Mouse (Mus musculus): ENCODE results near the gene Flvcr2.
"Not testable (repeated sequence)": the region's sequence is repeated elsewhere in the genome, so short reads cannot be mapped to it uniquely, and the experiment has no call there.

Gene Flvcr2

GRCm38 (mm10) chr12:85745827-85746695 lies at the start of gene Flvcr2:
Flvcr2 (plus strand) TSS chr12:85746539.
- DNase-seq (ENCODE audit: low spot score), result peak; percentile 19

DNA sequence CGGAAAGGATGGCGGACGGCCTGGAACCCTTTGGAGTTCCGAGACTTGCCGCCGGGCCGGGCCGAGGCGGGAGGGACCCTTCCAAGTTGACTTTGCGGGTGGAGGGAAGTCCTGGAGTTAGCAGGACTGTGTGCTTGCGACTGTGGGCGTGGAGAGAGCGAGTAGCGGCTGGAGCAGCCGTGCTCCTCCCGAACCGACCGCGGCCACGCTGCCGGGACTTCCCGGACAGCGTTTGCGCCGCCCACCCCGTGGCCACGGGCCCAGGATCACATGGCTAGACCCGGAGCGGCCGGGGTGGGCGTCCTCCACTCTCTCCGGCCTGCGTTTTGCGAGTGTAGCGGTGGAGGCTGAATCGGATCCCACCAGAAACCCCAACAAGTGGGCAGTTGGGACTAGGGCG lies 48.2 kb upstream of the Flvcr2 start:
- not testable (repeated sequence) for DNase-seq (ENCODE audit: low spot score)

- no peak for DNase-seq (ENCODE audit: low spot score)
Measured at GRCm38 (mm10) chr12:85700191-85700841, 46.0 kb upstream of the Flvcr2 start.

DNA sequence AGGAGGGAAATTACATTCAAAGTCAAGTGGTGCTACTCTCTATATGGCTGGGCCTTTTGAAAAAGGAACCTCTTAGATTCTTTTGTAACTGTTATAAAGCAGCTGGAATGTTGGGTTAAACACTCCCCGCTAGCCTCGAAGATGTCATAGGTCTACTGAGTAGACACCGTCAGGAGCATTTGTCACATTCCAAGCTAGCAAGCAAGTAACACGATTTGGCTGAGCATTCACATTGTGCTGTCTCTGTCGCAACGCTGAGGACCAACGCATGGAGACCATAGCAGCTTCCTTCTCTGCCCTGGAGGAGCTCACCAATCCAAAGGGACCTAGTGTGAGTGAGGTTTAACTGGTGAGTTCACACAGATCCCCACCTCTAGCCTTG lies 45.5 kb upstream of the Flvcr2 start:
- DNase-seq (ENCODE audit: low spot score), result no peak

DNA sequence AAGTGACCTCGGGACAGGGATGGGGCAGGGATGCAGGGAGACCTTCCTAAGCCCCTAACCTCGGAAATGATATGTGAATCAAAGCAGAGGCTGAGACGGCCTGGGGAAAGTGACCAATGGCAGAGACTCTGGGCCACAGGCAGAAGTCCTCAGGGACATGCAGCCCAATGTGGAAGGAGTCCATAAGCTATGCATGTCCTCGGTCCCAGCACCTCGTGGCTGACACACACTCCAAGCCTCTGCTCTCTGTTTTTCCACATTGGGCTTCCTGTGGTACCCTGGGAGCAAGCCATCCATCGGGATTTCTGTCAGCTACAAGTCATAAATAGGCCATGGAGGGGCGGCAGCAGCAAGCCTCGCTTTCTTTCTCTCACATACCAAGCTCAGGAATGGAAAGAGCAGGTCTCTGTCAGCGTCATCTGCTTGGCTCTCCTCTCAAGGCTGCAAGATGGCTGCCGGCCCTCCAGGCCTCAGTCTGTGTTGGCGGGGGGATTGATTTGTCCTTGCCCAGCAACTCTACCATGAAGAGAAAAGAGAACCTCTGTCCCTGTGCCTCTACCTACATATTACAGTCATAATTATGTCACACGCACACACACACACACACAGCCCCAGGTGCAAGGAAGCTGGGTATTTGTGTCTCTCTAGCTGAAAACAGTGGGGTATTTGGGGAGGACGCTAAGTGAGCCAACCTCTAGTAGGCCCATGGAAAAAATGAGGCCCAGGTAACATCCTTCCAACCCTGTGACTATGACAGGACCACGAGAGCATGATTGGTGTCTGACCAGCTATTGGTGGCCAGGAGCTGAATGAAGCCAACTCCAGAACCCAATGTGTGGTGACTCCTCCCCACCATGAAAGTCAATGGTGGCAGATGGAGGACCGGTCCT lies 43.9 kb upstream of the Flvcr2 start:
- DNase-seq (ENCODE audit: low spot score), result no peak

DNA sequence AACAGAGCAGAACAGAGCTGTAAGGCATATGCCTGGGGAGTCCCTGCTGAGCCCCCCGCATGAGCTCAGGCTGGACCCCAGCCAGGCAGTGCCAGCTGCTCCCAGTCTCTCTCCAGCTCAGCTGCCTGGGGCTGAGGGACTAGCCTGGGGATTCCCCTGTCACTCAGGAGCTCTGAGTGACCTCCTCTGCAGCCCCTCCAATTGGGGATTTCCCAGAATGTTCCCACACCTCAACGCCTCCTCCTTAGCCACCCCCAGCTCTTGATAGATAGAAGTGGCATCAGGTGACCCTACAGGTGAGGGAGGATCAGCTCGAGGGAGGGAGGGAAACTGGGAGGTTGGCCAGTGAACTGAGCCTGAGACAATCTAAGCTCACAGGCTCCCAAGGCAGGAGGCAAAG lies 42.8 kb upstream of the Flvcr2 start:
- no peak for DNase-seq (ENCODE audit: low spot score)

- peak; percentile 45 for DNase-seq (ENCODE audit: low spot score)
Measured at GRCm38 (mm10) chr12:85704566-85704965, 41.8 kb upstream of the Flvcr2 start.

DNA sequence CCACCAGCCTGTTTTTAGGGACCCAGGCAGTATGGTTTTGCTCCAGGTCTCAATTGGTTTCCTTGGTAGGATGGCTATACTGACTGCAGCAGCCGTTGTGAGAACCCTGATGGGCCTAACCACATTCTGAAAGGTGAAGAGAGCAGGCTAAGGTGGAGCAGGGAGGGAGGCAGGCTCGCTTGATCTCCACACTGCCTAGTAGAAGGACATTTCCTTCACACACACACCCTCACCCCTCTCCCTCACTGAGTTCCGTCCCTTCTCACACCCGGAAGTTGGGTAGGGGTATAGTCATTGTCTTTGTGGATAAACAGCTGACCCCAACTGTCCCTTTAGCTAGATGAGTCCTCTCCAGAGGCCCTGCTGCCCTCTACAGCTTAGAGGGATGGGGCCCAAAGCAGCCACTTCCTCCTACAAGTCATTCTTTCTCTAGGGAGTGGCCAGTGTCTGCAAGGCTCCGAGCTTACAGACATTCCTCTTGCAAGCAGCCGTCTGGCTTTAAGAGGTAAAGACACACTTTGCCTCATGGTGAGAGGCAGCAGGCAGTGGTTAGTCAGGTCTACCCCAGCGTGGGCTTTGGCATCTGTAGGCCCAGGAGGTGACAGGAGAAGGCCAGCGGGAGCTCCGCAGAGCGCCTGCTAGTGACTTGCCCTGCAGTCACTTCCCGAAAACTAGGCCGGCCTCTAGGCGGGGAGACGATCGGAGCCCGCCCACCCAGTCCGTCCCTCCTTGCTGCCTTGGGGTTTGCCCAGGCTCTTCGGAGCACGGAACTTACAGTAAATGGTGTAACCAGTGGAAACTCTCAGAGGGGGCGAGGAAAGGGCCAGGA lies 41.1 kb upstream of the Flvcr2 start:
- DNase-seq (ENCODE audit: low spot score), result peak; percentile 80

GRCm38 (mm10) chr12:85705831-85706530 lies 40.4 kb upstream of the Flvcr2 start:
- DNase-seq (ENCODE audit: low spot score), result no peak

GRCm38 (mm10) chr12:85706906-85707305 lies 39.4 kb upstream of the Flvcr2 start:
- DNase-seq (ENCODE audit: low spot score), result no peak

DNA sequence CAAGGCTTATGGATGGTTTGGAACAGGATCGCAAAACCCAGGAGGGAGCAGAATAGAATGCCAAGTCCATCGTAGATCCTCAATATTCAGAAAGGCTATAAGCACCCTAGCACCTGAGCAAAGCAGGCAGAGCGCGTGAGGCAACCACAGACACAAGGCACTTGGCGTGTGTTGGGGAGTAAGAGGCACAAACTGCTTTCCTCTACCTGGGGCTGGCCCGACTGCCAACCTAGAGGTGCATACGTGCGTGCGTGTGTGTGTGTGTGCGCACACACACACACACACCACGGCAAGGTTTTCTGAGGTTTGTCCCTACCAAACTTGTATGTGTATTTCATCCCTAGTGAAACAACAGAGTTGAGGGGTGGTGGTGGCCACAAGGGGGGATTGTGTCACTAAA lies 38.9 kb upstream of the Flvcr2 start:
- DNase-seq (ENCODE audit: low spot score), result no peak

DNA sequence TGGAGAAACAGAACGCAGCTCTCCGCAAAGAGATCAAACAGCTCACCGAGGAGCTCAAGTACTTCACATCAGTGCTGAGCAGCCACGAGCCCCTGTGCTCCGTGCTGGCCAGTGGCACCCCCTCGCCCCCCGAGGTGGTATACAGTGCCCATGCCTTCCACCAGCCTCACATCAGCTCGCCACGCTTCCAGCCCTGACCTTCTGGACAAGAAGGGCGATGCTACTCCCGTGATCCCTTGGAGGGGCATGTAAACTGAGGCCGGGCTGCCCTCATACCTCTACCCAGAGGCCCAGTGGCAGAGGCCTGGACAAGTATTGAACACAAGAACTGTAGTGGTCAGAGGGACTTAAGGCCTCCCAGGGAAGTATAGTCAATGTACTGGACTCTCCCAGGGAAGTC lies 37.8 kb upstream of the Flvcr2 start:
- no peak for DNase-seq (ENCODE audit: low spot score)

- no peak for DNase-seq (ENCODE audit: low spot score)
Measured at GRCm38 (mm10) chr12:85710695-85711094, 35.6 kb upstream of the Flvcr2 start.

- no peak for DNase-seq (ENCODE audit: low spot score)
Measured at GRCm38 (mm10) chr12:85712587-85712986, 33.8 kb upstream of the Flvcr2 start.

DNA sequence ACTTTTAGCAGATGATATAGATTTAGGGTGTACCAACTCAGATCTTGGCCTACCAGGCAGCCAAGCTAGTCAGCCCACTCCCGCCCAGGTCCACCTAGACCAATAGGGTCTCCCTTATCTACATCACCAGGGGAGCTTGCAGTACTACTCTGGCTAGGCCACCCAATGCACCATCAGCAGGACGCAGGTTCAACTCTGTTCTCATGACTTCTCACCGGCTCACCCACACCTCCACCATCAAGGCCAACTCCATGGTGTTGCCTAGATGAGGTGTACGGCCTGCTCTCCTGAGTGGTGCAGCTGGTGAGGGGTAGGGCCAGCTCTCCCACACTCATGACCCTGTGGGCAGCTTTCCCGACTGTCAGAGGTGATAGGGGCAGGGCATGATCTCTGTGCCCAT lies 32.2 kb upstream of the Flvcr2 start:
- no peak for DNase-seq (ENCODE audit: low spot score)

- no peak for DNase-seq (ENCODE audit: low spot score)
Measured at GRCm38 (mm10) chr12:85725306-85725705, 21.0 kb upstream of the Flvcr2 start.

- no peak for DNase-seq (ENCODE audit: low spot score)
Measured at GRCm38 (mm10) chr12:85726729-85727397, 19.5 kb upstream of the Flvcr2 start.

- DNase-seq (ENCODE audit: low spot score), result no peak
Measured at GRCm38 (mm10) chr12:85728181-85728580, 18.2 kb upstream of the Flvcr2 start.

- DNase-seq (ENCODE audit: low spot score), result peak; percentile 37
Measured at GRCm38 (mm10) chr12:85729022-85729944, 17.1 kb upstream of the Flvcr2 start.

Data from T-cell, adult 2 months (primary cell).